Mouse (Mus musculus) neural tube, embryonic 12.5 days (tissue): ENCODE results near the gene Rps10. TPM values are rescaled to one million over a fixed set of nuclear protein-coding genes. Genes with fewer than 3 reads are reported as not detected.

ENCODE experiments used
- ATAC-seq: fragments of 200-750 bp; cut with Nextera tagmentation; 2 replicates; pipeline ENCODE4 v1.8.0; 2017; ENCODE audit warnings: low read depth, mild to moderate bottlenecking, moderate TSS enrichment, moderate library complexity; ENCODE audit not compliant: low FRiP score
- H3K27ac ChIP-seq: fragments of 300-500 bp; sonication (generic); 2 replicates; pipeline ENCODE4 v1.5.1; 2016
- H3K27me3 ChIP-seq: fragments of 300-500 bp; sonication (generic); replicated peaks from 2 replicates; pipeline ENCODE4 v1.6.1; 2016; ENCODE audit warnings: mild to moderate bottlenecking
- H3K36me3 ChIP-seq: fragments of 300-500 bp; sonication (generic); 2 replicates; pipeline ENCODE4 v1.6.1; 2016; ENCODE audit warnings: mild to moderate bottlenecking
- H3K4me1 ChIP-seq: fragments of 300-500 bp; sonication (generic); 2 replicates; pipeline ENCODE4 v1.6.1; 2016
- H3K4me2 ChIP-seq: fragments of 300-500 bp; sonication (generic); replicated peaks from 2 replicates; pipeline ENCODE4 v1.6.1; 2016; ENCODE audit warnings: mild to moderate bottlenecking
- H3K4me3 ChIP-seq: fragments of 300-500 bp; sonication (generic); 2 replicates; pipeline ENCODE4 v1.5.1; 2016
- H3K9ac ChIP-seq: fragments of 300-500 bp; sonication (generic); 2 replicates; pipeline ENCODE4 v1.6.1; 2016; ENCODE audit warnings: mild to moderate bottlenecking
- H3K9me3 ChIP-seq: fragments of 300-500 bp; sonication (generic); 2 replicates; pipeline ENCODE4 v1.6.1; 2016; ENCODE audit warnings: mild to moderate bottlenecking
- WGBS: fragments of 180-500 bp; shearing (Covaris S2); methylation state at CpG from one replicate; pipeline ENCODE4 v1.1.7; 2016; 5-methylcytosine and 5-hydroxymethylcytosine counted together
- polyA plus RNA-seq: library from polyadenylated mRNA; unstranded; fragments of >200 nt; fragmentation: Nextera tagmentation; extraction: Ambion mirVana; gene quantifications from 2 replicates; pipeline ENCODE4 v1.2.1, GENCODE M21; 2016

Rps10 gene
- polyA plus RNA-seq, 1 experiment from 2014 or later = 639 TPM

DNA sequence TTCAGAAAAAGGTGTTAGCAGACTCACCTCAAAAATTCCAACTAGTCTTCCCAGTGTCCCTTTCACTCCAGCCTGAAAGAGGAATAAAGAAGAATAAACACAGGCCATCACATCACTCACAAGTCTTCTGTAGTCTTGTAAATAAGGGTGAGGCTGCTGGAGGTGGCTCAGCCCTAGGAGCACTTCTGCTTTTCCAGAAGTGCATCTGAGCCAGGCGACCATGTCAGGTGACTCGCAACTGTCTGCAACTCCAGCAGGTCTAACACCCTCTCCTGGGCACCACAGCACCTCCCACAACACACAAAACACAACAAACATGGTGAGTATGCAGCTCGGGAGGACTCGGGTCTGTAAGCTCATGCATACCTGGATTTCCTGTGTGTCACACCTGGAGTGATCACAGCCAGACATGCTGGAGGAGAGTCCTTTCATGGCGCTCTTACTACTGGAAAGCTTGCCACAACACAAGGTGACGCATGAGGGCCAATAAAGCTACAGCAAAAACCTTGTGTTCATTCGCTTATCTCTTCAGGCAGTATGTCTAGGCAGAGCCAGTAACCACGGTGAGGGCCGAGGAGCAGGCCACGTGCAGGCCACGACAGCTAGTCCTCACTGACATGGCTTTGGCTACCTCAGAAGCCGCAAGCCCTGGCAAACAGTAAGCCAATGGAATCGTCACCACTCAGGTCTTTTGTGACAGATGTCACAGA is 53.1 kb downstream of the Rps10 start:
- ATAC-seq = no peak
- Histone ChIP-seq H3K27me3 (no peaks in the 10 kb centered on the region), H3K36me3 (peaks cover 76% of the 10 kb centered on the region), H3K4me1 (no peaks in the 10 kb centered on the region), H3K27ac (no peak overlapping the region), H3K4me2 (no peak overlapping the region), H3K4me3 (no peak overlapping the region), H3K9me3 (no peaks in the 10 kb centered on the region), H3K9ac (no peak overlapping the region)
- 92% methylated on average over 13 of the region's 13 CpGs for WGBS

Other genes with a start within 250 kb of the Rps10 start
- 2.7 and 3.4 TPM in 2 replicates for gene Grm4, start 115.3 kb downstream of the Rps10 start, polyA plus RNA-seq
- 196 and 214 TPM in 2 replicates for gene Hmga1, start 80.2 kb downstream of the Rps10 start, polyA plus RNA-seq
- 25.0 and 30.9 TPM in 2 replicates for gene AI413582, start 70.9 kb downstream of the Rps10 start, polyA plus RNA-seq
- 213 and 227 TPM in 2 replicates for gene Nudt3, start 13.2 kb downstream of the Rps10 start, polyA plus RNA-seq
- not detected in 2 replicates for gene RPS10-NUDT3, start 1.4 kb downstream of the Rps10 start, polyA plus RNA-seq
- gene Pacsin1, start 18.8 kb upstream of the Rps10 start, polyA plus RNA-seq = 11.6 and 13.4 TPM in 2 replicates
- gene Spdef, start 92.3 kb upstream of the Rps10 start, polyA plus RNA-seq = 0.13 and 0.33 TPM in 2 replicates
- gene D17Wsu92e, start 184.0 kb upstream of the Rps10 start, polyA plus RNA-seq = 11.5 and 12.1 TPM in 2 replicates
- gene Snrpc, start 201.5 kb upstream of the Rps10 start, polyA plus RNA-seq = 322 and 330 TPM in 2 replicates
- 7.8 TPM in 2 replicates for gene Uhrf1bp1, start 219.8 kb upstream of the Rps10 start, polyA plus RNA-seq